Mouse (Mus musculus): ENCODE data around the gene Proser1. TPM values are rescaled to one million over a fixed set of nuclear protein-coding genes. Genes with fewer than 3 reads are reported as not detected.

Proser1 gene
- polyA plus RNA-seq, 1 experiment = 25.2 TPM

- DNase-seq = no peak
- 3% methylated on average over 9 of the region's 9 CpGs for WGBS
- H3K4me1 ChIP-seq (ENCODE audit: control insufficient read depth, insufficient read depth, low read length) = peaks cover 8% of the 10 kb centered on the region
- TF ChIP-seq POLR2A (IDR thresholded peaks at IDR 0.05; ENCODE audit: borderline replicate concordance, extremely low read depth, low read depth, low read length) = no peak
- TF ChIP-seq CTCF (IDR thresholded peaks at IDR 0.05; ENCODE audit: insufficient read depth, low read length) = no peak
- peak overlapping the region; percentile 95 for H3K4me3 ChIP-seq (replicated peaks; ENCODE audit: extremely low read depth, low read depth, low read length)
Observed at GRCm38 (mm10) chr3:53462701-53463045, 793 bp upstream of the Proser1 start.

GRCm38 (mm10) chr3:53463765-53464114, 274 bp downstream of the Proser1 start:
- H3K4me3 ChIP-seq (replicated peaks; ENCODE audit: extremely low read depth, low read depth, low read length) = peak overlapping the region; percentile 70
- no peak for DNase-seq
- H3K4me1 ChIP-seq (ENCODE audit: control insufficient read depth, insufficient read depth, low read length) = peaks cover 8% of the 10 kb centered on the region
- TF ChIP-seq CTCF (IDR thresholded peaks at IDR 0.05; ENCODE audit: insufficient read depth, low read length) = no peak
- 0 out of 2 replicates have a peak, but pooled peaks have one; percentile 47 for TF ChIP-seq POLR2A (IDR thresholded peaks at IDR 0.05; ENCODE audit: borderline replicate concordance, extremely low read depth, low read depth, low read length)
- under 1% methylated on average over 35 of the region's 35 CpGs for WGBS

GRCm38 (mm10) chr3:53464146-53464698, 756 bp downstream of the Proser1 start:
- Histone ChIP-seq H3K4me1 (ENCODE audit: control insufficient read depth, insufficient read depth, low read length) (peaks cover 11% of the 10 kb centered on the region), H3K4me3 (replicated peaks; ENCODE audit: extremely low read depth, low read depth, low read length) (peak overlapping the region; percentile 70)
- WGBS = under 1% methylated on average over 20 of the region's 20 CpGs
- no peak for DNase-seq
- TF ChIP-seq POLR2A (IDR thresholded peaks at IDR 0.05; ENCODE audit: borderline replicate concordance, extremely low read depth, low read depth, low read length) = no peak

- Histone ChIP-seq H3K4me3 (replicated peaks; ENCODE audit: extremely low read depth, low read depth, low read length) (no peak overlapping the region), H3K4me1 (ENCODE audit: control insufficient read depth, insufficient read depth, low read length) (peaks cover 12% of the 10 kb centered on the region)
- TF ChIP-seq CTCF (IDR thresholded peaks at IDR 0.05; ENCODE audit: insufficient read depth, low read length) = no peak
- no peak for TF ChIP-seq POLR2A (IDR thresholded peaks at IDR 0.05; ENCODE audit: borderline replicate concordance, extremely low read depth, low read depth, low read length)
- no peak for DNase-seq
- 22% methylated on average over 6 of the region's 6 CpGs for WGBS
Observed at GRCm38 (mm10) chr3:53465330-53465729, 1.9 kb downstream of the Proser1 start.

- DNase-seq = no peak
- H3K4me3 ChIP-seq (replicated peaks; ENCODE audit: extremely low read depth, low read depth, low read length) = no peak overlapping the region
- TF ChIP-seq POLR2A (IDR thresholded peaks at IDR 0.05; ENCODE audit: borderline replicate concordance, extremely low read depth, low read depth, low read length) (no peak), CTCF (IDR thresholded peaks at IDR 0.05; ENCODE audit: insufficient read depth, low read length) (no peak)
- H3K4me1 ChIP-seq (ENCODE audit: control insufficient read depth, insufficient read depth, low read length) = peaks cover 12% of the 10 kb centered on the region
- 54% methylated on average over 9 of the region's 9 CpGs for WGBS
Observed at GRCm38 (mm10) chr3:53466481-53466880, 3.0 kb downstream of the Proser1 start.

DNA sequence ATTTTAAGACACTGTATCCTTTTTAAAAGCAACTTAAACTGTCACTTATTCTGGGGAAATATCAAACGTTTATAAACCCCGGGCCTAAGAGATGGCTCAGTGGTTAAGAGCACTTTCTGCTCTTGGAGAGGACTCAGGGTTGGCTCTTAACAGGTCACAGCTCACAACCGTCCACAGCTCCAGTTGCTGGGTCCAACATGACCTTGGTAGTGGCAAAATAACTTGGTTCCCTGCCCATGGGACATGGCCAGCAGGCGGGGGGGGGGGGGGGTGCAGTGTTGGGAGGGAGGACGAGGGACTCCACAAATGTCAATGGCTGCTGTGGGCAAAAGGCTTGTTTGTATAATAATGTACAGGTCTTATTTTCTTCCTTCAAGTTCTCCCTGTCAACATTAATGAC, 3.9 kb downstream of the Proser1 start:
- no peak for TF ChIP-seq CTCF (IDR thresholded peaks at IDR 0.05; ENCODE audit: insufficient read depth, low read length)
- 41% methylated on average over 5 of the region's 5 CpGs for WGBS
- Histone ChIP-seq H3K4me3 (replicated peaks; ENCODE audit: extremely low read depth, low read depth, low read length) (no peak overlapping the region), H3K4me1 (ENCODE audit: control insufficient read depth, insufficient read depth, low read length) (peaks cover 12% of the 10 kb centered on the region)
- no peak for DNase-seq

- WGBS = 78% methylated on average over 5 of the region's 5 CpGs
- DNase-seq = no peak
- Histone ChIP-seq H3K4me3 (replicated peaks; ENCODE audit: extremely low read depth, low read depth, low read length) (no peak overlapping the region), H3K4me1 (ENCODE audit: control insufficient read depth, insufficient read depth, low read length) (peaks cover 12% of the 10 kb centered on the region)
- TF ChIP-seq POLR2A (IDR thresholded peaks at IDR 0.05; ENCODE audit: borderline replicate concordance, extremely low read depth, low read depth, low read length) (no peak), CTCF (IDR thresholded peaks at IDR 0.05; ENCODE audit: insufficient read depth, low read length) (no peak)
Observed at GRCm38 (mm10) chr3:53469650-53470049, 6.2 kb downstream of the Proser1 start.

DNA sequence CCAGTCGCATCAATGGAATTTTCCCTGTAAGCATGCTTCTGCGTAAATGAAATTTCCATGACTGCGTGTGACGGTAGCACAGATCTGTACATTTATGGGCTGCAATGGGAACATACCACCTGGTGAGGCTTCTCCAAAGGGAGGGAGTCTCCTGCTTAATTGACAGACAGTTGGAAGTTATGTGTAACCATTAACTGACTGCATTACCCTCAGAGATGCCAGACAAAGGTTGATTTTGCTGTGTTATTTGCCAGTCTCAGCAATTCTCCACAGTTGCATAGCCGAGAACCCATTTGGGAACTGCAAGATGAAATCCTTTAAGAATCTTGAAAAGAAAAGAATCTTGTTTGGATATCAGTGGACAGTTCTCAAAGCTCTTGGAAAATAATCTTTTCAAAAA, 8.6 kb downstream of the Proser1 start:
- TF ChIP-seq POLR2A (IDR thresholded peaks at IDR 0.05; ENCODE audit: borderline replicate concordance, extremely low read depth, low read depth, low read length) (no peak), CTCF (IDR thresholded peaks at IDR 0.05; ENCODE audit: insufficient read depth, low read length) (no peak)
- Histone ChIP-seq H3K4me1 (ENCODE audit: control insufficient read depth, insufficient read depth, low read length) (peaks cover 4% of the 10 kb centered on the region; the same call in 1 of the 2 replicates), H3K4me3 (replicated peaks; ENCODE audit: extremely low read depth, low read depth, low read length) (no peak overlapping the region)
- WGBS = 96% methylated on average over 5 of the region's 5 CpGs
- no peak for DNase-seq

DNA sequence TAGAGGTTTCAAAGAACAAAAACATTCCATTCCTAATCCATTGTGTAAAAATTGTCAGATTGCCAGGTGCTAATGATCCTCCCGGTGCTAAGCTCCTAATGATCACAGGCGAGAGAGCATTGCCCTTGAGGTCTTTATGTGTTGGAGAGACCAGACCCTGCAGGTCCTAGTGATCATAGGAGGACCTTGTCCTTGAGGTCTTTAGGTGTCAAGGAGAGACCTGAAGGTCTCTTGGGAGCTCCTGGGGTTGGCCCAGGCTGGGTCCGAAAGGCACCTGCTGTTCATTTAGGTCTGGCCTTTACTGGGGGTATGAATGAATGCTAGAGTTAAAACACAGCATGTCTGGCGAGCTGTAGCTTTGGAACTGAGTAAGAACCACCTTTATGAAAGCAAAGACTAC, 10.7 kb downstream of the Proser1 start:
- H3K4me1 ChIP-seq (ENCODE audit: control insufficient read depth, insufficient read depth, low read length) = 0 out of 2 replicates have a peak, but pooled peaks cover 1% of the 10 kb centered on the region
- no peak for DNase-seq
- no peak overlapping the region for H3K4me3 ChIP-seq (replicated peaks; ENCODE audit: extremely low read depth, low read depth, low read length)
- 59% methylated on average over 4 of the region's 4 CpGs for WGBS
- TF ChIP-seq POLR2A (IDR thresholded peaks at IDR 0.05; ENCODE audit: borderline replicate concordance, extremely low read depth, low read depth, low read length) (no peak), CTCF (IDR thresholded peaks at IDR 0.05; ENCODE audit: insufficient read depth, low read length) (no peak)

DNA sequence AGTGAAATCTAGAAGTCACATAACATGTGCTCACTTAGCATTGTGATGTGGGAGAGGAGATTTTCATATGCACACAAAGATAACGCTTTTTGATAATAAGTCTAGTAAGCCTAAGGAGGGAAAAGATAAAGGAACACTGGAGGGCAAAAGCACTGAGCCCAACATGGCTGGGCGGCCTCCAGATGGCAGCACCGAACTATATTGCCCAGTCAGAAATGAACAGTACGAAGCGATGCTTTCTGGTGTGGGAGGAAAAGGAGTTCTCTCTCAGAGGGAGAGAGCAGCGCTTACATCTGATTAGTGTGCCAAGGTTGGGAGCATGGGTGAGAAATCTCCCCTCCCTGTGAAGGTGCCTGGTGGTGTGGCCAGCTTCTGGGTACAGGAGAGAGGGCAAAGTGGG, 12.4 kb downstream of the Proser1 start:
- no peaks in the 10 kb centered on the region for H3K4me1 ChIP-seq (ENCODE audit: control insufficient read depth, insufficient read depth, low read length)
- no peak for TF ChIP-seq POLR2A (IDR thresholded peaks at IDR 0.05; ENCODE audit: borderline replicate concordance, extremely low read depth, low read depth, low read length)
- TF ChIP-seq CTCF (IDR thresholded peaks at IDR 0.05; ENCODE audit: insufficient read depth, low read length) = peak; percentile 65
- 43% methylated on average over 6 of the region's 6 CpGs for WGBS
- no peak for DNase-seq
- no peak overlapping the region for H3K4me3 ChIP-seq (replicated peaks; ENCODE audit: extremely low read depth, low read depth, low read length)
